Mouse (Mus musculus): Measurements from ENCODE around the gene Pomp.

Gene Pomp

DNA sequence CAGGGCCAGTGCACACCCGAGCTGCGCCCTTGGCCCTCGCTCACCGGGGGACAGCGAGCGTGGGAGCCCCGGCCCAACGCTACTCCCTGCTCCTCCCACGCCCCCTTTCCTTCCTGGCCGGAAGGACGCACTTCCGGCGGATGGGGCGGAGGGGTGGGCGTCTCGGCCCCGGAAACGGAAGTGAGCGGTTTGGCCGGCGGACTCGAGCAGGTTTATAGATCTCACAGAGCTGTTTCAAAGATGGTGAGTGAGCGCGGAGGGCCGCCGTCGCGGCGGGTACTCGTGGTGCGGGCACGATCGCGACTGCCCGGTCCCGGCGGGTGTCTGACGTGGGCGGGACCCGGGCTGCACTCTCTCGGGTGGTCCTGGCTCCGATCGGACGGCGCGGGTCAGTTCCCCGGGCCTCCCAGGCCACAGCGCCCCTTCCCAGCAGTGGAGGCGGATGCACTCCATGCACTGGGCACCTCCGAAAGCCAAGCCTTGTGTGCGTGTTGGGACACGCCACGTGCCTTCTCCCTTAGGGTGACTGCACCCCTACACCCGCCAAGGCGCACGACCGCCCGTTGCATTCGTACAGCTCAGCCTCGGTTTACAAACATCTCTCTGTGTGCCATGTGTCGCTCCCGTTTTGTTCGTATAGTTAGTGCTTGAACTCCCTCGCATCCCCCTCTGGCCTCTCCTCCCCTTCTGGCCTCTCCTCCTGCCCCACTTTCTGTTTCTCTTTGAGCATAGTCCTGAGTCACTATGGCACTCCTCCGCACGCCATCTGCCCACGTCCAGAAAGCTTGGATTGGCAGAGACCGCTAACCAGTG lies at the start of gene Pomp:
TSS of gene Pomp (plus strand) at position 13 of the 813 bp plus-strand sequence.
- peak; percentile 92 for DNase-seq (ENCODE audit: low read depth, low spot score)

DNA sequence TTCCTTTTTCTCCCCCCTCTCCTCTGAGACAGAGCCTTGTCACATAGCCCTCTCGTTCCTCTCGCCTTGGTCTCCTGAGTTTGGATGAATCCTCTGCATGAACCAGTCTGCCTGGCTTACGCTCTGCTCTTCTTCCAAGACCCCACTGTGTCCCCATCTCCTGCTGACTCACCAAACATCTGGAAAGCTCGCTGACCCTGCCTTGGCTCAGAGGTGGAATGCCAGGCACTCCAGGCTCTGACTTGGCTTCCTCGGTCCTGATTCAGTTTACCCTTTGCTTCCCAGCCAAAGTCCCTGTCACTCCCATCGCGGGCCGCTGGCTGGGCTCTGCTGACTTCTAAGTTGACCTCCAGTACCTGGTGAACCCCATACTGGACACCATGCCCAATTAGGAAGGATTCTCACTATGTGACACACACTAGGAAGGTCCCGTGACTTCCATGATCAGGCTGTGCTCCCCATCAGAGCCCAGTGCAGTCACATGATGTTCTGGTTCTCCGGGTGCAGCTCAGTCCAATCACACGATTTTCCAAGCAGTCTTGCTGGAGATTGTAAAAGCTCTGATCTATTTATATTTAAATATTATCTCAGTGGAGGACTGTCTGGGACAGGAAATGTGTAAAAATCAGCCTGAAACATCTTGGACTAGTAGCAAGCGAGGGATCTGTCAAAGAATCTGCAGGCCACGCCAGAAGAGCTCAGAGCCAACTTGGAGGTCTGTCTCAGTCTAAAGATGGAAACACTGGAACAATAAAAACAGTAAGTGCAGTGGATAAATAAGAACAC lies 47.8 kb upstream of the Pomp start:
- no peak for DNase-seq (ENCODE audit: low read depth, low spot score)

DNA sequence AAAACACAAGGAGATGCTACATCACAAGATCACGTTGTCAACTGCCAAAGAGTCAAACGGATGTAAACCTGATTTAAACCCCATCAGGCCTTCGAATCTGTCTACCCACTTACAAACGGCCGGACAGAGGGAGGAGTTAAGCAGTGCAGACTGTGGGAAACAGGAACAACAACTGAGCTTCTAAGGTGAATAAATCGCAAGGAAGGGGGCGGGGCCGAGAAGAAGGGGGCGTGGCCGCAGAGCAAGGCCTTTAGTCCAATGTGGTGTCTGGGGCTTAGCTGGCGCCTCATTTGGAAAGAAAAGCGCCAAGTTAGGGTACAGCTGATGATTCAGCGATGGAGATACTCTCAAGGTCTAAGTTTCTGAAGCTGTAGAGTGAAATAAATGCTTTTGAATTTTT lies 45.3 kb upstream of the Pomp start:
- no peak for DNase-seq (ENCODE audit: low read depth, low spot score)

DNA sequence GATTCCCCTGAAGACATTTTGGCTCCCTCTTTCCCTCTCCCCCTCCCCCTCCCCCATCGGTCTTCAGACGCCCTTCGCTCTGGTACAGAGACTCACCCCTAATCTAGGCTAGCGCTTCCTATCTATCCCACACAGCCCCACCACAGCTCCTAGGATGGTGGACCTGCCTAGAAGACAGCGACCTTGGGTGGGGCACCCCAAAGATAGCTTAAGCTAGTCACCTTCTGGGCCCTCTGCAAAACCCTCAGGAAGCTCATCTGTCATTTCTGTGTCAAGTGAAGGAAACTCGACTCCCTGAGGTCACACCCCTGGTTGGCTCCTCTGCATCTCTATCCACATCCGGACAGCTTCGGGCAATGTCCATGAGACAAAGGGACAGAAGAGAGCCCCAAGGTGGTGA lies 44.7 kb upstream of the Pomp start:
- no peak for DNase-seq (ENCODE audit: low read depth, low spot score)

DNA sequence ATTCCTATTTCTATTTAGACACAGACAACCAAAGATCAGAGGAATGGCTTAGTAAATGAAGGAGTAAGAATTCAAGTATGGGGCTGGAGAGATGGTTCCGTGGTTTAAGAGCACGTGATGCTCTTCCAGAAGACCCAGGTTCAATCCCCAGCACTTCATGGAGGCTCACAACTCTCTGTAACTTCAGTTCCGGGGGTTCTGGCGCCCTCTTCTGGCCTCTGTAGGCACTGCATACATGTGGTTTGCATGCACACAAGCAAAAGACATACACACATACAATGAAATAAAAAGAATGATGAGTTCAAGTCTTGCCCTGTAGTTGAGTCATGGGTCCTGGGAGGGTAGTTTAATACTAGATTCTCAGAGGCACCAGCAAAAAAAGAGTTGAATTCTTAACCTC lies 43.8 kb upstream of the Pomp start:
- no peak for DNase-seq (ENCODE audit: low read depth, low spot score)

DNA sequence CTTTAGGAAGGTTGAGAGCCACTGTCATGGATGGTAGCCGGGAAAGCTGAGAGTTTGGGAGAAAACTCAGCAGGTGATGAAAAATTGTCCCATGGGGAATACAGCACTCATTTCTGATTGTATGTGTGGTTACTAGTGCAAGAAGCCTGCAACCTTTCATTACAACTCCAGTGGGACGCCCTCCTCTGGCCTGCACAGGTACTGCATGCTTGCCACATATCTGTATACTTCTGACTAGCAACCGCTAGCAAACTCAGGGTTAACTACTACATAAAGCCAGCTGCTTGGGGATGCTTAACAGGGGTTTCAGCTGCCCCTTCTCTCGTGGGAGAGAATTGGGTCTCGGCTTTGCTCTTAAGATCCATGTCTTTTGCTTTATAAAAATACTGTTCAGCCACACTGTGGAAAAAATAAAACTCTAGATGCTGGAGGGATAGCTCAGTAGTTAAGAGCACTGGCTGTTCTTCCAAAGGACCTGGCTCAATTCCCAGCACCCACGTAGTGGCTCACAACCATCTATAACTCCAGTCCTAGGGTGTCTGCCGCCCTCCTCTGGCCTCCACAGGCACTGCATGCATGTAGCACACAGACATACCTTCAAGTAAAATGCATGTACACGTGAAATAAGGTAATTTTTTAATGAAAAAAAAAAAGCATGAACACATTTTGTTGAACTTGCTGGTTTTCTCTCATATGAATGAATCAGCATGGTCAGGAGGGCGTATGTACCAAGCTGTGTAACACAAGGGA lies 42.3 kb upstream of the Pomp start:
- no peak for DNase-seq (ENCODE audit: low read depth, low spot score)

DNA sequence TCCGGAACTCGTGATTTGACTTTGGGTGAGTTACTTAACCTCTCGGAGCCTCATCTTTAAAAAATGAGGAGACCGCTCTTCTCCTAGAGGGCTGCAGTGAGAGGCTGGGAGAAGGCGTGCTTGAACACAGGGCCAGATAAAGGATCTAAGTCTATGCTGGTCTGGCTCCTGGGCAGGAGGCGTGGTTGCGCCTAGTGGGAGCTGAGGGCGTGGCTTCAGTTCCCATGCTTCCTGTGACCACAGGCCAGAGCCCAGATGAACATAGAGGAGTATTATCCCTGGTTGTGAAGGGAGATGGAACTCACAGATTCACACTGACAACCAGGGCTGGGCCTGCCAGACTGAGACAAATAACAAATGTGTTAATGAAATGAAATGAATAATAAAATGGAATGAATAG lies 41.4 kb upstream of the Pomp start:
- DNase-seq (ENCODE audit: low read depth, low spot score) = no peak

DNA sequence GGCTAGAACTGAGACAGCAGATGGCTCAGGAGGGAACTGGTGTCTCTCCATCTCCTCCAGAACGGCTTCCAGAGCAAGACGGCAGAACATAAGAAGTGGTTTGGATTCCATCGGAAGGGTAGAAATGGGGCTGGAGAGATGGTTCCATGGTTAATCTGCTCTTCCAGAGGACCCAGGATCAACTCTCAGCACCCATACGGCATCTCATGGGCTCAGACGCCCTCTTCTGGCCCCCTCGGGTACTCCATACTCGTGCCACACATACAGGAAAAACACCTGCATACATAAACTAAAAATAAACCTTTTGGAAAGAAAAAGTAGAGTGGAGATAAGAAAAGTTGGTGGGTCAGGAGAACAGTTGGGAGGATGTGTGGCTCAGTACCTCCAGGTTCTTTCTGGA lies 40.4 kb upstream of the Pomp start:
- DNase-seq (ENCODE audit: low read depth, low spot score) = no peak

DNA sequence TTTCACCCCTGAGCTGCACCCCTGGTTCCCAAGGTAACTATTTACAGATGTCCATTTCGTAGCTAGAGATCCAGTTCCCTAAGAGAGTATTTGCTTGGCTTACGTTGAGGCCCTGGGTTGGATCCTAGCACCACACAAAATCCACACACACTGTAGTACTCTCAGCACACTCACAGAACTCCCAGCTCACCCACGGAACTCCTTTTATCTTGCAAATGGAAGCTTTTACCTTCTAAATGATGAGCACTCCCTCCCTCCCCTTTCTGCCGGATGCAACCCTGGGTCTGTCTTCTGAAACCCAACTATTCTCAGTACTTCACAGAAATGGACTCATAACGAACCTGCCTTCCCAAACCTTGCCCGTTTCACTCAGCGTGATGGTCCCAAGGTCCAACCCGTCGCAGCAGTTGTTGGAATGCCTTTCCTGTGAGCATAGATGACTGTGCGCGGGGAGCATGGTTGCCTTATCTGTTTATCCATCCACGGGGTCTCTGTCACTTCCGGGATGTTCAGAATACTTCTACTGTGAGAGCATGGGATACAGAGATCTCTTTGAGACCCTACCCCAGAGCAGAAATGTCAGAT lies 36.1 kb upstream of the Pomp start:
- no peak for DNase-seq (ENCODE audit: low read depth, low spot score)

DNA sequence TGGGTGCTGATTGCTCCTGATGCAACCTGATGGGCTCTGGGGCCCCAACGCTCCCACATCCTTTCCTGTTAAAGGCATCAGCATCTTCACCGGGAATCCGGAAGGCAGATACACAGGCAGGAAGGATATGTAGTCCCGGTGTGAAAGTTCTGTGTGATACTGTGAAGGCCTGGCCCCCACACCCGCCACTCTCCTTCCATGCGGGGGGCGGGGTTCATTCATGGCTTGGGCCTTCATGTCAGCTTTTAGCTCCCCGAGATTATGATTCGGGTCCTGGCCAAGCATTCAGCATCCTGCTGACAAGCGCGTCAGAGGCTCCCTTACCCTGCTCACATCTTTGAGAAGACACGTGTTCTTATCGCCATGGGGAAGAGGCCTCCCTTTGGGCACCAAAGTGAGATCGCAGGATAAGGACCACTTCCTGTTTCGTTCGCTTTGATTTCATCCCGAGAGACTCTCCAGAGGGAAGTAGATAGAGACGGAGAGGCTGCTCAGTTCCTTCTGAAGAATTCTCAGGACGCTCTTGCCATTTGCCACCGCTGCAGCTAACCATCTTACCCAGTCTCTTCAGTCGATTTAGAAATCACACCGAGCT lies 34.8 kb upstream of the Pomp start:
- DNase-seq (ENCODE audit: low read depth, low spot score) = no peak

DNA sequence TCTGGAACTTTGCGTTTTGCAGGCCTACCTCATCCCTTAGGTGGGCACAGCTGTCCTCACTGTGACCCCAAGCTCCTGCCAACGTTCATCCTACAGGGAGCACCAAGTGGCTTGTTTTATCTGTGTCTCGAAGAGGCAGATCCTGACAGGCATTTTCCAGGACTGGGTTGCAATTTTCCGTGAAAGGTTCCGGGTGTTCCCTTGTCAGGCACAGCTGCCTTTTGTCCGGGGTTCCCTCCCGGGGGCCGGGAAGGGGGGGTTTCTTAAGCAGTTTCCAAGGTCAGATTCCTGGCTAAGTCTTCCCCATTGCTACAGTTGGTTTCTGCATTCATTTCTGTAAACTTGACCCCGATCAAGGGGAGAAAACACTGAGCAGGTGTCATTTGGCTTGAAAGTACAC lies 34.2 kb upstream of the Pomp start:
- DNase-seq (ENCODE audit: low read depth, low spot score) = no peak

DNA sequence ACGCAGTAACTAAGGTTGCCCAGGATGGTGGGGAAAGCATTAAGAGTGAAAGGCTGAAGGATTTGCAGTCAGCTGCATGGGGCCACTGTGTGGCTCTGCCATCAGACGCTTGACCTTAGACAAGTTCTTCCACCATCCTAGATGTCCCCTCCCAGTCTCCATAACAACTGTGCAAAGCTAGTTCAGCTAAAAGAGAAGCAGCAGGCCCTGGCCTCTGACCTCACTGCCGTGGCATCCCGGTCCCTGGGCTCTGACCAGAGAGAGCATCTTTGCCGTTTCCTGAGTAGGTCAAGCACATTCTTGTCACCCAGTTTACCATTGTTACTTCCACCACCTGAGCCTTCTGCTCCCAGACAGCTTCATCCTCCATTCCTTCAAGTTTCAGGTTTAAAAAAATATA lies 33.7 kb upstream of the Pomp start:
- no peak for DNase-seq (ENCODE audit: low read depth, low spot score)

DNA sequence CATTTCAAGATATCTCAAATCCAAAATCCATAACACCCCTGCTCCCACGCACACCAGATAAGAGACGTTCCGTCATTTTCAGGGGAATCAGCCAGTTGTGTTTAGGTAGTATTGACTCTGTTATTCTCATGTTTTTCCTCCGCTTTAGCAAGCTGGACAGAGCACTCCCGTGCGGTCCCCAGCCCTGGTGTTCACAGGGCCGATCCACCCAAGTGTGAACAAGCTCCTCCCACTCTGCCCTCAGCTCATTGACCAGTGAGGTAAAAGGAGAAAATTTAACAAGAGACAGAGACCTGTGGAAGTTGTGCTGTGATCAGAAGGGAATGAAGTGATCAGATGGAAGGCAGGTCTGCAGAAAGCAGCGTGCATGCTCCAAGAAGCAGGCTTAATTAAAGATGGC lies 31.4 kb upstream of the Pomp start:
- DNase-seq (ENCODE audit: low read depth, low spot score) = no peak

DNA sequence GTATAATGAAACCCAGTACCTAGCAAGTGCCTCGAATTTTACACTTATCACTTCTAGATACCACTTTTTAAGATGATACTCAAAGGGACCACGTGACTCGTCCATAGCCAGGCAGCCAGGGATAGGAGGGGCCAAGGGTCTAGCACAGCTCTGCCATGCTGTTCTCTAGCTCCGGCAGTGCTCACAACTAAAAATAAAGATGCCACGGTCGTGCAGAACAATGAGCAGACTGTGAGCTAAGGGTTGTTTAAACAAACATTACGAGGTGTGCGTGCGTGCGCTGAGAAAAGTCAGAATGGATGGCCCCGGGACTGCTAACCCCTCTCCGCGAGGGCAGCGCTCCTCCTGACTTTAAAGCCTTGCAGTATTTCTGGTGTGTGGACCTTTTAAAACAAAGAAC lies 27.4 kb upstream of the Pomp start:
- DNase-seq (ENCODE audit: low read depth, low spot score) = no peak

DNA sequence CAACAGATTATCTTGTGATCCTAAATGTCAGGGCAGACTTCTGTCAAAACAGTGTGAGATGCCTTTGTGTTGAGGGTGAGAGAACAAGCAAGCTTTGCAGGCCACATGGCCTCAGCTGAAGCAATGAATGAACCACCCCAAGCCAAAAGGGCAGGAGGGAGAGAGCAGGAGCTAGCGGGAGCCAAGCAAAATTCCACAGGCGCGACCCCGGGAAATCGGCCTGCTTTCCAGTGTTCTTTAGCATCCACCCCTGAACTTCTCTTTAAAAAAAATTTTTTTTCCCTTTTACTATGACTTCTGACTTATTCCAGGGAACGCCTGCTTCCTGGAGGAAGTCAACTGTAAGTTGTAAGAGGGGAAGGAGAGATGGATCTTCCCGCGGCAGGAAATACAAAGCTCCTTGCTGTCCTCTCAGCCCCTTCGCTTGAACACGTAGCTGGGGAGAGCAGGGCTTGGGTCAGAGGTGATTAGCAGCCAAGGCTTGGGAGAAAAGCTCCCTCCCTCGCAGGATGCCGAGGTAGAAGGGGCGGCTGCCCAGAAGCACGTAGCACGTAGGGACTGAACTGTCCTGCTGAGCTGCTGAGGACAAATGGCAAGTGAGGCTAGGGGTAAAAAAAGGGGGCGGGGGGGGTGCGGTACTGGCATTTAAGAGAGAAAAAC lies 25.3 kb upstream of the Pomp start:
- DNase-seq (ENCODE audit: low read depth, low spot score) = no peak

DNA sequence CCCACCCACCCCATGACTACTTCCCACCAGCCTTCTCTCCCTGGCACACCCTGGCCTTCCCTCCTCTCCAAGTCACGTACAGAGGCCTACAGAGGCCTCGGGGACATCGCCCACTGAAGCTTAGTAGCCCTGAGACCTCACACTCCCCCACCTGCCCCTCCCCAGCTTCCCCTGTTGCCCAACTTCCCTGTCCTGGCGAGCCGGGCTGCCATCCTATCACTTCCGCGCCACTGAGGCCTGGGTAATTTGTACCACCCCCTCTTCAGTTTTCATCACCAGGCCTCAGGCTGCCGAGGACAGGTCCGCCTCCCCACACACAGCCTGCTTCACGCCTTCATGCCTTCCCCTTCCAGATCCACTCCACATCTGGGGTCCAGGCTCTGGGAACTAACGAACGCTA lies 20.8 kb upstream of the Pomp start:
- DNase-seq (ENCODE audit: low read depth, low spot score) = no peak

DNA sequence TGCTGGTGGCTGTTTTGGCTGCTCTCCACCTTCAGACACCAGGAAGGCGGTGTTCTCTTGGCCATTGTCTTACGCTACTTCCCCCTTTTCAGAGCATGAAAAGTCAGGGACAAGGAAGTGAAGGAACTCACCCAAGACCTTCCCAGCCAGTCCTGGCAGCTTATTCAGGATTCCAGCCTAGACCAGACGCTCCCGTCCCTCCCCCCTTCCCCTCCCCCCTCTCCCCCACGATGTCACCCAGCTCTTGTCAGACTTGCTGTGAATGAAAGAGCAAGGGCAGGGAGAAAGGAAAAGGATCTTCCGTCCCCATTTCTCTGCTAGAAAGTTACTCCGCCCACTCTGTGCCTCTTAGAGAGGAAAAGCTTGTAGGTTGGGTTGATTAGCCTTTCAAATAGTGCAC lies 16.9 kb upstream of the Pomp start:
- no peak for DNase-seq (ENCODE audit: low read depth, low spot score)

DNA sequence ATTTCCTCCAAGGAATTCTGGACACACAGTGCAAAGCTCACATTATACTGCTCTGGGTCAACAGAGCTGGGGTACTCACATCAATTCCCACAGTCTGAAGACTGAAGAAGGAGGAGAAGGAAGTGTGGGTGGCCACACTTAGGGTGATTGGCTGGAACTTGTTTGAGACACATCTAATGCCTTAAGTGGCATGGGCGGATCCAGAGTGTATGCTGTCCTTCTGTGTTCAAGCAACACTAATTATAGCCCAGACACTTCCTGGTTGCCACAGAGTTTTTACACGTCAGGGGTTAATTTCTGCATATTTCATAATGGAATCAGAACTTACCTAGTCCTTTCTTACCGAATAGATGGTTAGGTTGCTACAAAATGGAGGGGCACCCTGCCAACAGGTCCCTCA lies 14.9 kb upstream of the Pomp start:
- DNase-seq (ENCODE audit: low read depth, low spot score) = no peak

DNA sequence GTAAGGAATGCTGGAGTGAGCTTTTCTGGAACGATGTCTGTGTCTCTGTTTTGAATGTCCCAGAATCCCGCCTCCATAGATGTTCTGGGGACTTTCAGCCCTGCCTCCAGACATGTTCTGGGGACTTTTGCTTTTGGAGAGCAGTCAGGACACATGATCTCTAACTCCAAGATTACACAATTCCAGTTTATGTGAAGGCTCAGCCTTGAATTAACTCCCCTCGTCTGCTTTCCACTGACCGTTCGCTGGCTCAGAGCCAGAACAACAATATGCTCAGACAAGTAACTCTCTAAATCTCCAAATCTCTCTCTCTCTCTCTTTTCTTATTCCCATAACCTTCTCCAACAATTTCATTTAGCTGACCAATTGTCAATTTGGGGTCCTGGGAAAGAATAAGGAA lies 12.9 kb upstream of the Pomp start:
- DNase-seq (ENCODE audit: low read depth, low spot score) = no peak

DNA sequence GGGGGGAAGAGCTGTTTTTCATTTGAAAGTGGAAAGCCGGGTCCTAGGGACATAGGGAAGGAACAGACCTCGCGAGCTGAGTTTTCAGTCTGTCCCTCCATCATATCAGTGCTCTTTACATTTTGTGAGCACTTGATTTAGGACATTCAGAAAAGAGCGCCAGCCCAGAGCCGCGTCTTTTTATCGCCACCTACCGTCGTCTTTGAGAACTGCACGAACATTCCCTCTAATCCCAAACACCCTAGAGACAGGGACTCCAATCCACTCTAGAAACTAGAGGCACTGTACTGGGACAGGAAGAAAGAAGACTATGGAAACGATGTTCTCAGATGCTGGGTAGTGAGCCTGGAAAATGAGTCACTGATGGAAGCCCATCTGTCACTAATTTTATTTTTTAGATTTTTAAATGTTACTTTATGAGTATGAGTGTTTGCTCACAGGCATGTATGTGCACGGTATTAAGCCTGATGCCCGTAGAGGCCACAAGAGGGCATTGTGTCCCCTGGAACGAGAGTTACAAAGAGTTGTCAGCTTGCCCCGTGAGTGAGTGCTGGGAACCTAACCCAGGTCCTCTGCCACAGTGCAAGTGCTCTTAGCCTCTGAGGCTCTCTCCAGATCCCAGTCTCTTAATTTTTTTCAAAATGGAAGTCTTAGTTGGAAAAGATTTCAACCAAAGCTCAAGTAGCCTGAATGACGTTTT lies 11.9 kb upstream of the Pomp start:
- DNase-seq (ENCODE audit: low read depth, low spot score) = peak; percentile 74

DNA sequence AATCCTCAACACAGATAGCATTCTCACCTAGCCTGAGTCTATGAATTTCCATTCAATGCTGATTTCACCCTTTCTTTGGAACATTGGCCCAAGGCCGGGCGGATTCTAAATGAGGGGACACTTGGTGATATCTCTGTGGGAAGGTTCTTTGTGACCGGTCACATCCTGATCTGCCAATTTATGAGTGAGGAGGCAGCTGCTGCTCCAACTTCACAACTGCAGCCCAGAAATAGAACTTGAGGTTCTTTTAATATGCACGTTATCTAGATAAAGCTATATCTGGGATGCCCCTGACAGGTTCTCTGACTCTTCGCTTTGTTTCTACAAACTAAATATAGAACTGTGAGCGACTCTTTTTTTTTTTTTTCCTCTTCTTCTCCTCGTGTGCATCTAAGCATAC lies 10.1 kb upstream of the Pomp start:
- DNase-seq (ENCODE audit: low read depth, low spot score) = no peak

All from mesoderm, embryonic 11.5 days (tissue).